Mouse (Mus musculus): ENCODE data around the gene Acad11. TPM values are rescaled to one million over a fixed set of nuclear protein-coding genes. Genes with fewer than 3 reads are reported as not detected.

Acad11 gene
- polyA plus RNA-seq, 1 experiment: 27.9 TPM

GRCm38 (mm10) chr9:104039031-104039695 is 24.0 kb upstream of the Acad11 start:
- no peak overlapping the region for H3K4me3 ChIP-seq (ENCODE audit: insufficient read depth, low read length)

GRCm38 (mm10) chr9:104039742-104040141 is 23.4 kb upstream of the Acad11 start:
- TF ChIP-seq POLR2A (IDR thresholded peaks at IDR 0.05; ENCODE audit: extremely low read depth, insufficient read depth, low read length): no peak
- TF ChIP-seq CTCF (IDR thresholded peaks at IDR 0.05; ENCODE audit: extremely low read depth, insufficient read depth, low read length): no peak
- Histone ChIP-seq H3K27ac (ENCODE audit: insufficient read depth, low read length) (no peak overlapping the region), H3K4me3 (ENCODE audit: insufficient read depth, low read length) (no peak overlapping the region), H3K4me1 (ENCODE audit: control insufficient read depth, insufficient read depth, low read length) (no peaks in the 10 kb centered on the region)

More at GRCm38 (mm10) chr9:104039031-104039695, 24.0 kb upstream of the Acad11 start:
- TF ChIP-seq POLR2A (IDR thresholded peaks at IDR 0.05; ENCODE audit: extremely low read depth, insufficient read depth, low read length): no peak
- TF ChIP-seq CTCF (IDR thresholded peaks at IDR 0.05; ENCODE audit: extremely low read depth, insufficient read depth, low read length): no peak
- Histone ChIP-seq H3K27ac (ENCODE audit: insufficient read depth, low read length) (no peak overlapping the region), H3K4me1 (ENCODE audit: control insufficient read depth, insufficient read depth, low read length) (no peaks in the 10 kb centered on the region)

GRCm38 (mm10) chr9:104040362-104040761 is 22.8 kb upstream of the Acad11 start, which contains the start of gene Gm28305:
Gm28305 (plus strand) TSS chr9:104040662.
- Histone ChIP-seq H3K4me1 (ENCODE audit: control insufficient read depth, insufficient read depth, low read length) (no peaks in the 10 kb centered on the region), H3K4me3 (ENCODE audit: insufficient read depth, low read length) (no peak within 1 kb of the TSS), H3K27ac (ENCODE audit: insufficient read depth, low read length) (no peak within 1 kb of the TSS)
- no peak for TF ChIP-seq POLR2A (IDR thresholded peaks at IDR 0.05; ENCODE audit: extremely low read depth, insufficient read depth, low read length)

GRCm38 (mm10) chr9:104043676-104044075 is 19.5 kb upstream of the Acad11 start:
- Histone ChIP-seq H3K4me3 (ENCODE audit: insufficient read depth, low read length) (no peak overlapping the region), H3K27ac (ENCODE audit: insufficient read depth, low read length) (no peak overlapping the region), H3K4me1 (ENCODE audit: control insufficient read depth, insufficient read depth, low read length) (no peaks in the 10 kb centered on the region)
- TF ChIP-seq POLR2A (IDR thresholded peaks at IDR 0.05; ENCODE audit: extremely low read depth, insufficient read depth, low read length) (no peak), CTCF (IDR thresholded peaks at IDR 0.05; ENCODE audit: extremely low read depth, insufficient read depth, low read length) (no peak)

GRCm38 (mm10) chr9:104051028-104051427 is 12.1 kb upstream of the Acad11 start:
- TF ChIP-seq POLR2A (IDR thresholded peaks at IDR 0.05; ENCODE audit: extremely low read depth, insufficient read depth, low read length) (no peak), CTCF (IDR thresholded peaks at IDR 0.05; ENCODE audit: extremely low read depth, insufficient read depth, low read length) (no peak)
- H3K4me1 ChIP-seq (ENCODE audit: control insufficient read depth, insufficient read depth, low read length): no peaks in the 10 kb centered on the region
- no peak overlapping the region for H3K27ac ChIP-seq (ENCODE audit: insufficient read depth, low read length)

GRCm38 (mm10) chr9:104062430-104063243 is 540 bp upstream of the Acad11 start, which contains the start of gene Uba5:
Uba5 (minus strand) TSS chr9:104063134.
- Histone ChIP-seq H3K27ac (ENCODE audit: insufficient read depth, low read length) (peak within 1 kb of the TSS; percentile 1; the same call in 1 of the 2 replicates), H3K4me3 (ENCODE audit: insufficient read depth, low read length) (peak within 1 kb of the TSS; percentile 70), H3K4me1 (ENCODE audit: control insufficient read depth, insufficient read depth, low read length) (peaks cover 5% of the 10 kb centered on the region; the same call in 1 of the 2 replicates)
- TF ChIP-seq POLR2A (IDR thresholded peaks at IDR 0.05; ENCODE audit: extremely low read depth, insufficient read depth, low read length) (peak; percentile 49; the same call in 1 of the 2 replicates), CTCF (IDR thresholded peaks at IDR 0.05; ENCODE audit: extremely low read depth, insufficient read depth, low read length) (no peak)

More at GRCm38 (mm10) chr9:104051028-104051427, 12.1 kb upstream of the Acad11 start:
- H3K4me3 ChIP-seq (ENCODE audit: insufficient read depth, low read length): no peak overlapping the region

GRCm38 (mm10) chr9:104064571-104064970 is 1.4 kb downstream of the Acad11 start:
- peaks cover 5% of the 10 kb centered on the region; the same call in 1 of the 2 replicates for H3K4me1 ChIP-seq (ENCODE audit: control insufficient read depth, insufficient read depth, low read length)
- TF ChIP-seq CTCF (IDR thresholded peaks at IDR 0.05; ENCODE audit: extremely low read depth, insufficient read depth, low read length): no peak
- TF ChIP-seq POLR2A (IDR thresholded peaks at IDR 0.05; ENCODE audit: extremely low read depth, insufficient read depth, low read length): no peak
- peak overlapping the region; percentile 70; the same call in 1 of the 2 replicates for H3K4me3 ChIP-seq (ENCODE audit: insufficient read depth, low read length)
- no peak overlapping the region for H3K27ac ChIP-seq (ENCODE audit: insufficient read depth, low read length)

- no peak overlapping the region for H3K4me3 ChIP-seq (ENCODE audit: insufficient read depth, low read length)
- no peak overlapping the region for H3K27ac ChIP-seq (ENCODE audit: insufficient read depth, low read length)
- TF ChIP-seq POLR2A (IDR thresholded peaks at IDR 0.05; ENCODE audit: extremely low read depth, insufficient read depth, low read length) (no peak), CTCF (IDR thresholded peaks at IDR 0.05; ENCODE audit: extremely low read depth, insufficient read depth, low read length) (no peak)
- no peaks in the 10 kb centered on the region for H3K4me1 ChIP-seq (ENCODE audit: control insufficient read depth, insufficient read depth, low read length)
These were observed 7.1 kb downstream of the Acad11 start for GRCm38 (mm10) chr9:104070241-104070640.

GRCm38 (mm10) chr9:104070863-104071604 is 7.9 kb downstream of the Acad11 start:
- Histone ChIP-seq H3K27ac (ENCODE audit: insufficient read depth, low read length) (no peak overlapping the region), H3K4me3 (ENCODE audit: insufficient read depth, low read length) (no peak overlapping the region), H3K4me1 (ENCODE audit: control insufficient read depth, insufficient read depth, low read length) (no peaks in the 10 kb centered on the region)
- TF ChIP-seq POLR2A (IDR thresholded peaks at IDR 0.05; ENCODE audit: extremely low read depth, insufficient read depth, low read length): no peak
- no peak for TF ChIP-seq CTCF (IDR thresholded peaks at IDR 0.05; ENCODE audit: extremely low read depth, insufficient read depth, low read length)

Measured in cortical plate, adult 2 months (tissue).